Mouse (Mus musculus) lung, embryonic 14.5 days (tissue): ENCODE data around the gene Serpina3c. TPM values are rescaled to one million over a fixed set of nuclear protein-coding genes. Genes with fewer than 3 reads are reported as not detected.
"Not testable (repeated sequence)": the region's sequence is repeated elsewhere in the genome, so short reads cannot be mapped to it uniquely, and the experiment has no call there.

ENCODE experiments used
- ATAC-seq: fragments of 200-750 bp; cut with Nextera tagmentation; 2 replicates; pipeline ENCODE4 v1.8.0; 2017; ENCODE audit warnings: mild to moderate bottlenecking, moderate TSS enrichment, moderate library complexity; ENCODE audit not compliant: insufficient read depth
- DNase-seq: peaks from one replicate; pipeline ENCODE4 v3.0.0-alpha.2; 2015
- H3K27ac ChIP-seq: fragments of 300-500 bp; sonication (generic); 2 replicates; pipeline ENCODE4 v1.5.1; 2014; ENCODE audit warnings: low read depth, mild to moderate bottlenecking, moderate library complexity
- H3K27me3 ChIP-seq: fragments of 300-500 bp; sonication (generic); 2 replicates; pipeline ENCODE4 v1.6.1; 2014; ENCODE audit warnings: low read length, control low read depth; ENCODE audit not compliant: insufficient read depth
- H3K36me3 ChIP-seq: fragments of 300-500 bp; sonication (generic); 2 replicates; pipeline ENCODE4 v1.6.1; 2014; ENCODE audit warnings: control low read depth; ENCODE audit not compliant: insufficient read depth
- H3K4me1 ChIP-seq: fragments of 300-500 bp; sonication (generic); 2 replicates; pipeline ENCODE4 v1.6.1; 2014; ENCODE audit warnings: antibody characterized with exemption, control low read depth; ENCODE audit not compliant: insufficient read depth
- H3K4me2 ChIP-seq: fragments of 300-500 bp; sonication (generic); 2 replicates; pipeline ENCODE4 v1.6.1; 2014; ENCODE audit warnings: mild to moderate bottlenecking
- H3K4me3 ChIP-seq: fragments of 300-500 bp; sonication (generic); 2 replicates; pipeline ENCODE4 v1.5.1; 2014; ENCODE audit warnings: low read depth, low read length
- H3K9ac ChIP-seq: fragments of 300-500 bp; sonication (generic); 2 replicates; pipeline ENCODE4 v1.6.1; 2014
- H3K9me3 ChIP-seq: fragments of 300-500 bp; sonication (generic); 2 replicates; pipeline ENCODE4 v1.6.1; 2016; ENCODE audit warnings: low read depth, low read length, control low read depth
- CTCF ChIP-seq: IDR thresholded peaks from 2 replicates; pipeline ENCODE4 v1.5.1; 2016; ENCODE audit warnings: antibody characterized with exemption, low read depth
- WGBS: fragments of 180-500 bp; shearing (Covaris S2); extraction: QIAGEN DNeasy Blood & Tissue Kit; methylation state at CpG from one replicate; pipeline ENCODE4 v1.1.7; 2014; 5-methylcytosine and 5-hydroxymethylcytosine counted together
- polyA plus RNA-seq: library from polyadenylated mRNA; unstranded; fragments of >200 nt; fragmentation: Nextera tagmentation; extraction: Ambion mirVana; gene quantifications from 2 replicates; pipeline ENCODE4 v1.2.1, GENCODE M21; 2014

Gene Serpina3c
- polyA plus RNA-seq, 1 experiment from 2014 or later, result not detected

DNA sequence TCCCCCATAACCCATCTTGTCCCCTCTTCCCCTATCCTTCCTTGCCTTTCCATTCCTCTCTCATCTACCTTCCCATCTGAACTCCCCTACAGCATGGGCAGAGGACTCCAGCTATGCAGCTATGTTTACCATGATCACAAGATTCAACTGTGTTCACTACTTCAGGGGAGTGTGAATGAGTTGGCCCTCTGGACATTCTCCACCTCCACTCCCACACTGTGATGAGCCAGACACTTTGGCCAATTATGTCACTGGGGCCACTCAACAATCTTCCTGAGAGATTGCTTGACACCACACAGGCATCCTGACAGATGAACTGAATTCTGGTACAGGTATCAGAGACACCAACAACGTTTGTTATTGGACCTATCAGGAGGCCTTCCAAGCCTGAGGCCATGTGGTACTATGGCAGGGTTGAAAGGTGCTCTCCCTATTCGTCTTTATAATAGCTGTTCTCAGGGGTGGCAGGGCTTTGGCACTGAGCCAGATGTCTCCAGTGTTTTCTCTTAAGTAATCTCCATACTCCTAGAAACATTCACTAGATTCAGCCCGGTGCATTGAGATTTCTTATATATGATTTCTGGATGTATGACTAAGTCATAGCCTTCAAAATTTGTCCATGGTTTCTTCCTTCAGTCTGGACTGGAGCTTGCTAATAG lies 38.6 kb downstream of the Serpina3c start:
- no peaks in the 10 kb centered on the region for H3K4me1 ChIP-seq
- H3K36me3 ChIP-seq, result no peaks in the 10 kb centered on the region
- no peak overlapping the region for H3K9ac ChIP-seq
- WGBS, result 29% methylated on average over 3 of the region's 3 CpGs
- H3K27me3 ChIP-seq, result no peaks in the 10 kb centered on the region
- no peak overlapping the region for H3K27ac ChIP-seq
- ATAC-seq (no peak), DNase-seq (peak; percentile 17)
- no peak for TF ChIP-seq CTCF
- no peak overlapping the region for H3K4me3 ChIP-seq
- no peak overlapping the region for H3K4me2 ChIP-seq
- H3K9me3 ChIP-seq, result no peaks in the 10 kb centered on the region

DNA sequence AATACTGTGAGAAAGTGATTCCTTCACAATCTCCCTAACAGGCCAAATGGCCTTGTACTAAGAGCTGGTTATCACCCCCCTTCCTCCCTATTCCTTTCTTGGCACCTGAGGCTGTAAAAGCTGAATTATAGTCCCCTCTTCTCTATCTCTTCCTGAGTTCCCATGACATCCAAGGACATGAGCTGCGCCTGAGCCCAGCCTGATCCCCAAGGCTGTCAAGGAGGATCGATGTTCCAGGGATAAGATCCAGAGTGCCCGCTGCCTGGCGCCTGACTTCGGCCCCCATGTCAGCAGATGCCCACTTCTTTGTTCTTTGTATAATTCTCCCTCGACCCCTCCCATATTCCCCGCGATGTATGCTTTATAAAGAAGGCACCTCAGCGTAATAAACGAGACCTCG lies 41.3 kb downstream of the Serpina3c start, which contains the start of gene Serpina3a:
TSS of gene Serpina3a (plus strand) at position 392 of the 400 bp plus-strand sequence.
- H3K36me3 ChIP-seq, ATAC-seq, H3K4me3 ChIP-seq, H3K9ac ChIP-seq, H3K9me3 ChIP-seq, DNase-seq, H3K27ac ChIP-seq, H3K27me3 ChIP-seq, H3K4me1 ChIP-seq, H3K4me2 ChIP-seq: not testable (repeated sequence)
- 88% methylated on average over 11 of the region's 11 CpGs for WGBS

DNA sequence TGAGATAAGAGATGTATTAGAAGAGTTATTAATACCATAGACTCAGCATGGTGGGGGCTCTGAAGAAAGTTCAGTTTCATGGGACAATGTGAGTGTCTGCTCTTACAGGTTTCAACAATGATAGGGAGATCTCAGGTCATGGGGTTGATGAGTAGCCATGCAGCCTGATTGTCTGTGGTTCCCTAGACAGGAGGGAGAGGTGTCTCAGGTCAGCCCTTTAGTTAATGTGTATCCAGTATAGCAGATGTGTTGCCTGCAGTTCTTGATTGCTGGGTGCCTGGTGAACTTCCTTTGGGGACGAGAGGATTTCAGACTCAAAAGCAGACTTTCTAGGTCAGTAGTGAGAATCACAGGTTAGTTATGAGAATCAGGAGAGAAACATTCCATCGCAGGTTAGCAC lies 45.2 kb downstream of the Serpina3c start:
- Histone ChIP-seq H3K9me3 (no peaks in the 10 kb centered on the region), H3K36me3 (no peaks in the 10 kb centered on the region), H3K27me3 (no peaks in the 10 kb centered on the region), H3K4me1 (no peaks in the 10 kb centered on the region), H3K4me3 (no peak overlapping the region), H3K9ac (no peak overlapping the region), H3K27ac (no peak overlapping the region), H3K4me2 (no peak overlapping the region)
- no peak for TF ChIP-seq CTCF
- no peak for DNase-seq
- WGBS, result 81% methylated on average over 2 of the region's 2 CpGs
- no peak for ATAC-seq

DNA sequence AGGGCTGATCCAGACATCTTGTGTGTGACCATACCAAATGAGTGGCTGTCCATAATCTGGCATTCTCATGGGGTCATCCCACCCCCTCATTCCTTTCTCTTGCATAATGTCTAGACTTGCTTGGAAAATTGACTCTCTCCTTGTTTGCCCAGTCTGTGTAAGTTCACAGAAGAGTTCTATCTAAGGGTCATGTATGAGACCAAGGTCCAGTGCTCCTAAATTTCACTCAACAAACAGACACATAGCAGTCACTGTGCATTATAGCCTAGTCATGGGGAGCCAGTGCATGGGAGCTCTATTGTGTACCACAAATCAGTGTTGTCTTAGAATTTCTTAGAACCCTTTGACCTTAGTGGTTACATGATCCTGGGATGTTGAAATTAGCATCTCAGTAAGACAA lies 46.8 kb downstream of the Serpina3c start:
- H3K9ac ChIP-seq, result no peak overlapping the region
- no peak overlapping the region for H3K27ac ChIP-seq
- ATAC-seq (no peak), DNase-seq (no peak)
- no peak overlapping the region for H3K4me3 ChIP-seq
- no peaks in the 10 kb centered on the region for H3K9me3 ChIP-seq
- no peak for TF ChIP-seq CTCF
- no peak overlapping the region for H3K4me2 ChIP-seq
- H3K27me3 ChIP-seq, result no peaks in the 10 kb centered on the region
- no peaks in the 10 kb centered on the region for H3K36me3 ChIP-seq
- H3K4me1 ChIP-seq, result no peaks in the 10 kb centered on the region

DNA sequence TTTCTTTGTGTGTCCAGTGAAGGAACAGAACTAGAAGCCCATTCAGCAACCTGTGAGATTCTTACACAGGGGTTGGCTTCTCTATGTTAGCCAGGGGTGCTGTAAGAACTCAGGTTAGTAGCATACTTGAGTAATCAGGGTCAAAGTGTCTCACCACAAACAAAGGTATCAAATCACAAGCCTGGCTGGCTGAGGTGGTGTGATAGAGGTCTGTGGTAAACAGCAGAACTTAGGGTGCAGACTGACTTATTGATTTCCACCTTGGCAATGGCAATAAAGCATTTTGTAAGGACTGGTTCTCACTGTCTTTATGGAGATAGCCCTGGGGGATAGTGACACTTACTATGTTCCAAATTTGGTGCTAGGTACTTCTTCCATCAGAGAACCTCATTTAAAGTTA lies 47.8 kb downstream of the Serpina3c start:
- no peak overlapping the region for H3K4me2 ChIP-seq
- no peaks in the 10 kb centered on the region for H3K9me3 ChIP-seq
- ATAC-seq (no peak), DNase-seq (no peak)
- H3K27me3 ChIP-seq, result no peaks in the 10 kb centered on the region
- no peak for TF ChIP-seq CTCF
- no peak overlapping the region for H3K4me3 ChIP-seq
- H3K36me3 ChIP-seq, result no peaks in the 10 kb centered on the region
- no peak overlapping the region for H3K9ac ChIP-seq
- H3K4me1 ChIP-seq, result no peaks in the 10 kb centered on the region
- no peak overlapping the region for H3K27ac ChIP-seq

DNA sequence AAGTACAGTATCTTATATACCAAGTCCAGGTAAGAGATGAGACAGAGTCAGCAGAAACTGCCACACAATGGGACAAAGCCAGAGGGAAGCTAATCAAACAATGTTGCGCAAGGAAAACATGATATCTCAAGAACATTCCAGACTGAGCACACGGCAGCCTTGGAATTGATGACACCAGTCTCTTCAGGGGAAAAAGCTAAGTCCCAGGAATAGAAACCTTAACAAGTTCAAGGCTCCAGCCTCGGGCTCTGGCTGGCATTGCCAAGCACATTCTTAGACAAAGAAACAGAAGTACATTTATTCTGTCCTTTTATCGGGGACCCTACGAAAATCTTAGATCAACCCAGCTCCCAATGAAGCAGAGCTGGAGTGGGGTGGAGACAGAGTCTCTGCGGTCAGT lies 52.9 kb downstream of the Serpina3c start, which contains the start of gene Serpina5:
TSS of gene Serpina5 (plus strand) at position 346 of the 400 bp plus-strand sequence.
- Histone ChIP-seq H3K36me3 (no peaks in the 10 kb centered on the region), H3K9me3 (no peaks in the 10 kb centered on the region), H3K4me3 (no peak within 1 kb of the TSS), H3K4me1 (no peaks in the 10 kb centered on the region), H3K4me2 (no peak within 1 kb of the TSS), H3K27me3 (no peaks in the 10 kb centered on the region), H3K27ac (no peak within 1 kb of the TSS), H3K9ac (no peak within 1 kb of the TSS)
- ATAC-seq (no peak), DNase-seq (no peak)
- TF ChIP-seq CTCF, result no peak
- 79% methylated on average over 6 of the region's 6 CpGs for WGBS

Other genes with a start within 250 kb of the Serpina3c start
- gene Serpina1c, start 249.0 kb downstream of the Serpina3c start, polyA plus RNA-seq, result not detected in 2 replicates
- gene Serpina1e, start 194.9 kb downstream of the Serpina3c start, polyA plus RNA-seq, result 0.16 TPM in 1 of 2 replicates, not detected in the other
- not detected in 2 replicates for gene Serpina11, start 163.9 kb downstream of the Serpina3c start, polyA plus RNA-seq
- not detected in 2 replicates for gene Serpina9, start 140.1 kb downstream of the Serpina3c start, polyA plus RNA-seq
- not detected in 2 replicates for gene Serpina12, start 109.4 kb downstream of the Serpina3c start, polyA plus RNA-seq
- gene Serpina5, start 52.8 kb downstream of the Serpina3c start, polyA plus RNA-seq, result not detected in 2 replicates
- gene Serpina3a, start 41.1 kb downstream of the Serpina3c start, polyA plus RNA-seq, result not detected in 2 replicates
- gene Serpina3b, start 25.9 kb downstream of the Serpina3c start, polyA plus RNA-seq, result not detected in 2 replicates
- 0.12 TPM in 1 of 2 replicates, not detected in the other for gene Serpina3f, start 60.7 kb upstream of the Serpina3c start, polyA plus RNA-seq
- 0.50 and 0.99 TPM in 2 replicates for gene Serpina3g, start 82.4 kb upstream of the Serpina3c start, polyA plus RNA-seq
- gene Serpina3i, start 109.3 kb upstream of the Serpina3c start, polyA plus RNA-seq, result not detected in 2 replicates
- gene Serpina3j, start 160.7 kb upstream of the Serpina3c start, polyA plus RNA-seq, result not detected in 2 replicates
- gene Serpina3k, start 184.6 kb upstream of the Serpina3c start, polyA plus RNA-seq, result not detected in 2 replicates
- gene Serpina3m, start 184.6 kb upstream of the Serpina3c start, polyA plus RNA-seq, result not detected in 2 replicates